Mouse (Mus musculus) activated CD4-positive, CD25-positive, alpha-beta regulatory T cell, adult 4 months (primary cell): ENCODE results near the gene Scrn2. TPM values are rescaled to one million over a fixed set of nuclear protein-coding genes. Genes with fewer than 3 reads are reported as not detected.
A peak's percentile ranks its signal among the peaks of the same experiment; 100 is the strongest.

Experiments
- ATAC-seq: one replicate; pipeline ENCODE4 v1.8.0; 2017
- polyA plus RNA-seq, 2 experiments: library from polyadenylated mRNA; unstranded; fragments of 100-300 nt; shearing (Covaris generic); gene quantifications; one replicate each; pipeline ENCODE4 v1.2.1; 2017

Scrn2 gene
- polyA plus RNA-seq, 2 experiments from 2014 or later = 5.4 to 10.6 TPM

DNA sequence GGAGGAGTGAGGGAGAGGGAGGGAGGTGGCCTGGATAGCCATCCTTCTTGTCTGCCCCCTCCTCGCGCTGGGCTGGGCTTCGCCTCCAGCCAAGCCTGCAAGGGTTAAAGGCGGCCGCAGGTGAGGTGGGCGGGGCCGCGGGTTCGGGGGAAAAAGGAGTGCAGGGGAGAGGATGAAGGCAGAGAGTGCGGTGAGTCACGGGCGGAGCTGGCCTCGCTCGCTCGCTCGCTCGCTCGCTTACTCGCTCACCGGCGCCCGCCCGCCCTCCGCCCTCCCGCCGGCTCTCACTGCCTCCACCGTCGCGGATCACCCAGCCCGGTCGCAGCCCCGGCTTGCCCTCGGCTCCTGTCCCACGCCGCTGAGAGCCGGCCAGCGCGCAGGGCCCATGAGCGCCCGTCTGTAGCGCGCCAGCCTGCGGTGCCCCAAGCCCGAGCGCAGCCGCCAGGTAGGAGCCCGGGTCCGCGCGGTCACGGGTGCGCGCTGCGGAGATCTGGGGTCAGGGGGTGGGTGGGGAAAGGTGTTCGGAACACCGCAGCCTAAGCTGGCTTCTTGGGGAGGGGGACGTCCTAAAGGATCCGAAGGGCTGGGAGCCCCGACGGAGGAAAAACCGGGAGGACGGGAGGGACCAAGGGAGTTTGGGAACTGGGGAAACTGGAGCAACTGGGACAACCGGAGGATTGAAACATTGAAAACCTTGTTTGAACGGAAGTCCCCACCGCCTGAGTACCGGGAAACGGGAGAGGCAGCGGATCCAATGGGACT is 11.0 kb upstream of the Scrn2 start:
- peak; percentile 20 for ATAC-seq

DNA sequence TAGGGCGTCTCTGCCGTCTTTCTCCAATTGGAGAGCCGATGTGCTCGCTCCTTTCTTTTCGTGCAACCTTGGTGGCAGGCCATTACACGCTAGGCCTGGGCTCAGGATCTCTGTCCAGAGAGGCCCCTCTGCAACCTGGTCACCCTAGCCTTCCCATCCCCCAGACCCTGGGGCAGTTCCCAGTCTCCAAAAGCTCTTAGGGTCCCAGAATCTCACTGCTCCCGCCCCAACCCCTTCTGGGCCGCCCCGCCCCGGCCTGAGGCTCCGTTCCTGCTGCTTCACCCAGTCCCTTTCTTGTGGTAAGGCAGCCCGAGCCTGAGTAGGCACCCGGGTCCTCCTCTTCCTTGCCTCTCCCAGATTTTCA is 10.4 kb upstream of the Scrn2 start:
- ATAC-seq = no peak

DNA sequence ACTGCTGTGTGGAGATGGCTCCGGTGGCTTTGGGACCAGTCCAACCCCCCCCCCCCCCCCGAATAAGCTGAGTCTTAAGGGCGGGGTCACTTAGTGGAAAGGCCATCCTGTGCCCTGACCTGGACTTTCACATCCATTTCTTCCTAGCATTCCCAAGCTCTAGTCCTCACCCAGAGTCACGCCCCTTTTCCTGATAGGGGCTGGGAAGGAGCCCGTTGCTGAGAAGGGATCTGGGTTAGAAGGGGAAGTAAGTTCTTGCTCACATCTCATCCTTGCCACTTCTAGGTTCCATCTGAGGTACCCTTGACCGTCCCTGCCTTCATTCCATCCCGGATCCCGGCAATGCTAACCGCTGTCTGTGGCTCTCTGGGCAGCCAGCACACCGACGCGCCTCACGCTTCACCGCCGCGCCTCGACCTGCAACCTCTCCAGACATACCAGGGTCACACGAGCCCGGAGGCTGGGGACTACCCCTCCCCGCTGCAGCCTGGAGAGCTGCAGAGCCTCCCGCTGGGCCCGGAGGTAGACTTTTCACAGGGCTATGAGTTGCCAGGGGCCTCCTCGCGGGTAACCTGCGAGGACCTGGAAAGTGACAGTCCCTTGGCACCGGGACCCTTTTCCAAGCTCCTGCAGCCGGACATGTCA is 8.5 kb upstream of the Scrn2 start:
- no peak for ATAC-seq

DNA sequence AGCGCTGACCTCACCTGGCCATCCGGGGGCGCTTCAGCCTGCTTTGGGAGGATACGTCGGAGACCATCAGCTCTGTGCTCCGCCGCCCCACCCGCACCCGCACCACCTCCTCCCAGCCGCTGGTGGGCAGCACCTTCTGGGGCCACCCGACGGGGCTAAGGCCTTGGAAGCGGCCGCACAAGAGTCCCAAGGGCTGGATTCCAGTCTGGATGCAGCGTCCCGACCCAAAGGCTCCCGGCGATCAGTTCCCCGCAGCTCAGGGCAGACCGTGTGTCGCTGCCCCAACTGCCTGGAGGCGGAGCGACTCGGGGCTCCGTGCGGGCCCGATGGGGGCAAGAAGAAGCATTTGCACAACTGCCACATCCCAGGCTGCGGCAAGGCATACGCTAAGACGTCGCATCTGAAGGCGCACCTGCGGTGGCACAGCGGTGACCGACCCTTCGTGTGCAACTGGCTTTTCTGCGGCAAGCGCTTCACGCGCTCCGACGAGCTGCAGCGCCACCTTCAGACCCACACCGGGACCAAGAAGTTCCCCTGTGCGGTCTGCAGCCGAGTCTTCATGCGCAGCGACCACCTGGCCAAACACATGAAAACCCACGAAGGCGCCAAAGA is 7.8 kb upstream of the Scrn2 start:
- peak; percentile 66 for ATAC-seq

DNA sequence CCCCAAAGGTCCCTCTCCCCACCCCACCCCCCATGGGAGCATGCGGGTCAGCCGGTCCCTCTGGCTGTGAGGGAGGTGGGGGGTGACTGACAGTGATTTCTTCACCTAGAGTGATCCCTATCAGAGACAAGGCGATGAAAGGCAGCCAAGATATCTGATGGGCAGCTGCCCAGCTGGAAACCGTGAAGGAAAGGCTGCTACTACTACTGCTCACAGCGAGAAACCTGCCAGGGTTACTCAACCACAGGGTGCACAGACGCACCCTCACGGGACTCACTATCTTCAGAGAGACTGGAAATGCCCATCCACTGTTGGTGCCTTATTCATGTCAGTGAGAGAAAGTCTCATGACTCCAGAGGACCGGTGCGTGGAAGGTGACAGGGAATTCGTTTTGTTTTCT is 4.8 kb upstream of the Scrn2 start:
- no peak for ATAC-seq

DNA sequence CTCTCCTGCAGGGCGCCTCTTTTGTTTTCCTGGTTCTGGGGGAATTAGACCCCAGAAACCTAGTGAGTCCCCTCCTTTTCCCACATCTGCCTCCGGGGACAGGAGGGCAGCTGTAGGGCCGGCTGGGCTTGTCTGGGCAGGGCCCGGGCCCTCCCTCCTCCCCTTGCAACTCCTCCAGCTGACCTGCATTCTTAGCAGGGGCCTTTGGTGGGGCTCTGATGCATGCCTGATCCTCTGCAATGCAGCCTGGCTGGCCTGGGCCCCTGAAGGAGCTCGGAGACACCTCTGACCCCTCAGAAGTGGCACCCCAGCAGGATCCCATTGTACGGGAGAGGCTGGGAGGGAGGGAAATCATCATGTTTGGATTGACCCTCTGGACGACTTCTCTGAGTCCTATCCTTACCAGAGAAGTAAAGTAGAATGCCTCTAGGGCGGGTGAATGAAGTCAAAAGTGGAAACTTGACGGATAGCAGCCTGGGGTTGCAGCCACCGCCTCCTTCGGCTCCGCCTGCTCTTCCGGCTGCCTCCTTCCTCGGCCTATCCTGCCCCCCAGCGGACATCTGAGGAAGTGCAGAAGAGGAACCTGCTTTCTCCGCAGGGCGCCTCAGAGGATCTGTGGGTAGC is 3.9 kb upstream of the Scrn2 start:
- ATAC-seq = peak; percentile 52

DNA sequence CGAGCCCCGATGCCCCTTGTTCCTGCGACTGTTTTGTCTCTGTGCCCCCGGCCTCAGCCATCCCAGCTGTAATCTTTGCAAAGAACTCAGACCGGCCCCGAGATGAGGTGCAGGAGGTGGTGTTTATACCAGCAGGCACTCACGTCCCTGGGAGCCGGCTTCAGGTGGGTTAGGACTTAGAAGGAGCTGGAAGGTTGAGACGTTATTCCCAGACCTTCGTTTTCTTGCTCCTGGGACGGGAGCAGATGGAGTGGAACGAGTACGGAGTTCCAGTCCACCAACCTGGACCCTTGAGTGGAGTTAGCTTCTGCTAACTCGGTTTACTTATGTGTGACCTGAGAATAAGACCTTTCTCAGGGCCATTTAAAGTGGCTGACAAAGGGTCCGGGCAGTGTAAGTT is 688 bp downstream of the Scrn2 start:
- ATAC-seq = no peak

DNA sequence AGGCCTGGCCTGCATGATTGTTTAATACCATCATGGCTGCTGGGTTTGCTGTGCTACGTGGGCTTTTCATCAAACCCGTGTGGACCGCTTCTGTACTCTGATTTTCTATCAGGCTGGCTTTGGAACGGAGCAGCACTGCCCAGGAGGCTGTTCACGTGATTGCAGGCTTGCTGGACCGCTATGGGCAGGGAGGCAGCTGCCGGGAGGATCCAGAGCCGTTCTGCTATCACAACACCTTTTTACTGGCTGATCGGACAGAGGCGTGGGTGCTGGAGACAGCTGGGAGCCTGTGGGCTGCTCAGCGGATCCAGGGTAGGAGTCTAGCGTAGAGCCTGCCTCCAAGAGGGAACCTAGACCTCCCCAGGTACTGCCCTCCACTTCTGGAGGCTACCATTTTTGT is 2.2 kb downstream of the Scrn2 start:
- ATAC-seq = no peak

DNA sequence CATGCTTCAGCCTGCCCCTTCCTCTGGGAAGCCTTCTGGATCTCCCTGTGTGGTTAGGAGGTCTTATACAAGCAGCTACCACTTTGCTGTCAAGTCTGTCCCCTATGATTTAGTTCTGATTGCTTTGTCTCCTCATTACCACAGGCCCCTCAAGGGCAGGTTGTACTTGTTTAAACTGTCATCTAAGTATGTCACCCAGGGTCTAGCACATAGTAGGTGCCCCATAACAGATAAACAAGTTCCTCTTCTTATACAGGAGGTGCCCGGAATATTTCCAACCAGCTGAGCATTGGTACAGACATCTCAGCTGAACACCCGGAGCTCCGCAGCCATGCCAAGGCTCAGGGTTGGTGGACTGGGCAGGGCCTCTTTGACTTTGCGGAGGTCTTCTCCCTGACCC is 2.8 kb downstream of the Scrn2 start:
- no peak for ATAC-seq

DNA sequence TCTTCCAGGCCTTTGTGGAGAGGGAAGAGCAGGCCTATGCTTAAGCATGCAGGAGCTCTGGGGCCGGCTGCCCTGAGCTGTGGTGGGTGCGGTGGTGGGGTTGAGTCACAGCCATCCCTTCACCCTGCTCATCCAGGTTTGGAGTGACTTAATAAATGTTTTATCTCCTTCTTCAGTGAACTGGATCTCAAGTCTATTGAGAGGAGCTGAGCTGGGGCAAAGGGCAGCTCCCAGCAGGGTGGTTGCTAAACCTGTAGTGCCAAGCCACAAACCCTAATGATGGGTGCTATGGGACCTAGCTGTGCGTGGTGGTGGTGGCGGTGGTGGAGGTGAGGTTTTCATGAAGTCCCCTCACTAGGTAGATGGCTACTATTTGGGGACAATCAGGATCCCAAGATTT is 4.0 kb downstream of the Scrn2 start:
- ATAC-seq = no peak

DNA sequence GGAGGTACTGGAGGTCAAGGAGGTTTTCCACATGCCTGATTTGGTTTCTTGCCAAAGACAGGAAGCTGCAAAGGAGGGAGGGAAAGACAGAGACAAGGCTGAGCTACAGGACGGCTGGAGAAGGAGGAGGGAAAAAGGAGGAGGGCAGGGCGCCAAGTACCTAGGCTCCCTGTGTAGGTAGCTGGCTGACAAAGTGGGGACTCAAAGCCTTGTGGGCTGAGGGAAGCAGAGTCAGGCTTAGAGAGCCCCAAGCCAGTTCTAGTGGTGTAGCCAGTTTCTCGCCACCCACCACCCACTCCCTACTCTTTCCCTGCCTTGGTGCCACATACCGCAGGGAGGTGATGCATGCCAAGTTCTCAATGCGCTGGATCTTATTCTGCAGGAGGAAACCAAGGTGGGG is 6.4 kb downstream of the Scrn2 start:
- ATAC-seq = no peak

DNA sequence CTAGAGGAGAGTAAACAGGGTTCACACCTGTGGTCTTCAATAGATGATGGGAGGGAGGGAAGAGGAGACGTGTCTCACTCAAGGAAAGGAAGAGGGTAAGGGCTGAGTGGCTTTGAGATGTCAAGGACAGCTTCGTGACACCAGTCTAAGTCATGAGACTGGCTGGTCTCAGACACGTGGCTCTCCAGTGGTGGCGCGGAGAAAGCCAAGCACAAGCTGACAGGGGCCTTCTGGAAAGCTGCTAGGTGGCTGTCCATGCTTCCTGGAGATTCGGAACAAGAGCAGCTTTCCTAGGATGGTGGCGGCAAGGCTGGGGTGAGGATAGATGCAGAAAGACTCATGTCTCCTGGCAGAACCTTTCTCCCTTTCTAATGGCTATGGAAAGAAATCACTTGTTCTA is 9.1 kb downstream of the Scrn2 start:
- no peak for ATAC-seq

DNA sequence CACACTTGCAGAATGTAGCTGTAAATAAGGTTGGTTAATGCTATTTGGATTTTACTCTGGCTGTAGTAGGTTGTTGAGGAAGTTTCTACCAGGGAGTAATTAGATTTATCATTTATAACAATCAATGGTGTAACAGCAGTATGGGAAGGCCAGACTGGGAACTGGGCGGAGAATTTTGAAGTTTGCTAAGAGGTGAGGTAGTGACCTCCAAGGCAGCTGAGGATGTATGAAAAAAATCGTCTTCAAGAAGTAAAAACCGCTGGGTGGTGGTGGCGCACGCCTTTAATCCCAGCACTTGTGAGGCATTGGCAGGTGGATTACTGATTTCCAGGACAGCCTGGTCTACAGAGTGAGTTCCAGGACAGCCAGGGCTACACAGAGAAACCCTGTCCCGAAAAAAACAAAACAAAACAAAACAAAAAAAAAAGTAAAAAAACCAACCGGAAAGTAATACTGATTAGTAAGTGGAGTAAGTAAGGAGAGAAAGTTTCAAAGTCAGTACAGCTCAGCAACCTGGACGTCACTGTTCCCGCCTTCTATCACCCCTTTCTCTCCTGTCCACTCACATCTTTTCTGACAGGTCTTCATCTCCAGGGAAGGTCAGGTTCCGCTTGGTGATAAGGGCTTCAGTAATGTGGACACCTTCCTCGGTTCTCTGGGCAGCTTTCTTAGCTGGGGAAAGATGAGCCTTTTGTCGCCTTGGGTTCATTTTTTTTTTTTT is 10.7 kb downstream of the Scrn2 start:
- ATAC-seq = no peak

DNA sequence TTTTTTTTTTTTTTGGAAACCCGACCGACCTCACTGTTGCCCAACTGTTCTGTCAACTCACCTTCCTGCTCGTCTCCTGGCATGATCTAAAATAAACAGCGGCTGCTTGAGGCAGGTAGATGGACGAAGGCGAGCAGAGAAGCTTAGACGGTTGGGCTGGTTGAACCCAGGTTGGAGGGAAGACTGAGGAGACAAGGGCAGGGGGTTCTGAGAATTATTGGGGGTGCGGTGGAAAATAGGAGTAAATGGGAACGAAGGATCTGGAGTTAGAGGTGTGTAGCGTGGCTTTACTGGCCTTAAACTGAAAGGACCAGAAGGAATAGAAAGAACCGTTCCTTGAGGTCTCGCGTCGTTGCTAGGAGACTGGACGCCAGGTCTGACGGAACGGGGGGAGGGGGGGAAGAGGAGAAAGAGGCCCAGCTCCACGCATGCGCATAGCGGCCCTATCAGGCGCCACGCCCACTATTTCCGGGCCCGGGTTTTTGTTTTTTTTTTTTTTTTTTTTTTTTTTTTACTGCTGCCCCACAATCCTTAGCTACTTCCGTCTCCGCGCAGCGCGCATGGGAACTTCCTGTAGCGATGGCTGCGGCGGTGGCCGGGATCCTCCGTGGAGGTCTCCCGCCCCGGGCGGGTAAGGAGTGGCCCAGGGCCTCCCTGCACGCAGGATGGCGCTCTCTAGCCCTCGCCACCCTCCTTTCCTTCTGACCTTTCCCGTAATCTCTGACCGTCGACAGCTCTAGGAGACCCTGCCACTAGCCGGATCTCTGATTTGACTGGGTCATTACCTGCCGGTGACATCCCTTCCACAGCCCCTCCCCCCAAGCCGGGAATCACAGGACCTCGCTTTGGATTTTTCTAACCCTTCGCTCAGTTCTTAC is 11.5 kb downstream of the Scrn2 start, which contains the start of the genes Lrrc46 and Mrpl10:
Gene Lrrc46, minus strand, starts transcription at position 386 of the 878 bp plus-strand sequence.
Gene Mrpl10, plus strand, starts transcription at position 539 of the 878 bp plus-strand sequence.
- peak; percentile 89 for ATAC-seq

DNA sequence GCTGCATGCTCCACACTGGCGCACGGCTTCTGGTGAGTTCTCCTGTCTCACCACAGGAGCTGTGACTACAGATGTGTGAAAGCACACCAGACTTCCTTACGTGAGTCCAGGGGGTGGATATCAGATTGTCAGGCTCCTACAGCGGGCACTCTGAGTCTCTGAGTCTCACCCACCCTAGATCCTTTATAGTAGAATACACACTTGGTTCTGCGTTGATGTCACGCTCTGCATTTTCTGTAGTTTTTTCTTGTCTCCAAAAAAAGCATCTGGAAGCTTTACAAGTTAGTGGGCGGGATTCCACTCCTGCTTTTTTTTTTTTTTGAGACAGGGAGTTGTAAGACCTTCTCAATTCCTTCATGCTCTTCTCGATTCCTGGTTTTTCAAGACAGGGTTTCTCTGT is 15.2 kb downstream of the Scrn2 start:
- ATAC-seq = no peak

DNA sequence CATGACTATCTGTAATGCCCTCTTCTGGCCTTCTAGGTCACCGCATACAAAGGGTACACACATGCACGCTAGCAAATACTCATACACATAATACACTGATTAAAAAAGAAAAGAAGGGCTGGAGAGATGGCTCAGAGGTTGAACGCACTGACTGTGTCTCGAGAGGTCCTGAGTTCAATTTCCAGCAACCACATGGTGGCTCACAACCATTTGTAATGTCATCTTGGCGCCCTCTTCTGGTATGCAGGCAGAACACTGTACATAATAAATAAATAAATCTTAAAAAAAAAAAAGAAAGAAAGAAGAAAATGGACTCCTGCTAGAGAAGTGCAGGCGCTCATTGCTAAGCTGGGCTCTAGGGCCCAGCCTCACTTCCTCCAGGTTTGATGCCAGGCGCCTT is 16.1 kb downstream of the Scrn2 start:
- no peak for ATAC-seq

DNA sequence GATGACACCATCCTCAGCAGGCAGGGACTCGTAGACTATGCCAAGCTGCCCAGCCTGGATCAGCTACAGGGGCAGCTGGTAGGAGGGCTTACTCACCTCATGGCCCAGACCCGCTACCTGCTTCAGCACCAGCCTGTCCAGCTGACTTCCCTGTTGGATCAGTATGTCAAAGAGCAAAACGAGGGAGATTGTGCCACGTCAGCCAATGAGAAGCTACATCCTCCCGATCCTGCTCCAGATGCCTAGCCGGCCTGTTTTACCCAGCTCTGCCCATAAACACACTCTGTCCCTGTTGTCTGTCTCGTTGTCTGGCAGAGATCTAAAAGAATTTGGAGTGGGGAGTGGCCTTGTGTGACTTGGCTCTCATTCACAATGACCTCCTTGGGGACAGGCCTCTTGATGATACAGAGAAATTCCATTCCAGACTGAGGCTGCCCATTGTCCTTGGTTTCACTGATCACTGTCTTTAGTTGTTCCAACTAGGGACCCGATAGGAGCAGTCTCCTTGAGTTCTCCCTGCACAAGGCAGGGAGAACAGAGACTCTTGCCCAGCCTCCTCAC is 18.4 kb downstream of the Scrn2 start:
- no peak for ATAC-seq

DNA sequence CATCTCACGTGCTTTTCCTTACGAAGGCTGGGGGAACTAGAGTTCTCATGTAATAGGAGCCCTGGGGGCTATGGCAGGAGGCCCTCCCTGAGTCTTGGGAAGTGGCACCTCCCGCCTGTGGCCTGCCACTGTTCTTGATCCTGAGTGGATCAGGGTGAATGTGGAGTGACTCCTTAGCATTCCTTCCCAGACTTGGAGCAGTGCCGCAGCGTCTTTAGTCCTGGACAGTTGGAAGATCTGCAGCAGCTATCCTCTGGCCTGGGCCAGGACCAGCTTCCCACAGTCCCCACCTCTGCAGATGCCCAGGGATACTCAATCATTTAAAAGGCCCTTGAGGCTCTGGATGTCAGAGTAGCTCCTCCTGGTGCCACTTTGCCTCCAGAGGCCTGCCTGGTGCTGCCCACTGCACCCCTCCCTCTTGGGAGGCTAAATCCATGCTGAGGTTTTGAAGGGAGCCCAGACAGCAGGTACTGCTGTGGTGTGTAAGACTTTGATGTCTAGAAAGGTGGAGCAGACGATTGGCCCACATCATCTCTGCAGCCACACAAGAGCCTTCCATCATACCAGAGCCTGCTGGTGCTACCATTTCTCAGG is 19.9 kb downstream of the Scrn2 start:
- no peak for ATAC-seq

DNA sequence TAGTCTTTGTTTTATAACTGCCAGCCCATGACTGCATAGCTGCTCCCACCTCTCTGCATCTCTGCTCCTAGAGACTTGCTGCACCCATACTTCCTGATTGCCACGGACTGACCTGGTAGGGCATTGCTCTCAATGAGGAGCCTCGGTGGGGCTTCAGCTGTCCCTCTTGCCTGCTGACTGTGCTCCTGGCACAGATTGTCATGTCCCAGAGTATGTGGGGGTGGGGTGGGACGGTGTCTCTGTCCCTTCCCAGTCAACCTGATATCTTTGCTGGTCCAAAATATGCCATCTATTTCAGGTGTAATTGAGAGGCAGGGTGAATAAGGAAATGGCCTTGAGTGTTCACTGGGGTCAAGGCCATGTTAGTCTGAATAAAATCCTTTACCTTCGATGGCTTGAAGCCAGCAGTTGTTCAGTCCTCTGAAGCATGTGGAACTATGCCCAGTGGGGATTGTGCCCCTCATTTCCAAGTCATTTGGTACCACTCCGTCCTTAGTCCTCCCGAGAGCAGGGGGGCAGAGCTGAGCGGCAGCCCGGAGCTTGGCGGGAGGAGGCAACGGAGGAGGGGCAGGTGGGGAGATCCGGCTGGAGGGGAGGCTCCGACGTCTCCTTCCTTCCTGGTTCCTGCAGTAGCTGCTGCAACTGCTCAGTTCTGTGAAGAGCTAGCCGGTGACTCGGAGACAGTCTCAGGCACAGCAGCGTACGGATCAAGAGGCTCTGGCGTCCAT is 20.6 kb downstream of the Scrn2 start, which contains the start of gene Osbpl7:
Gene Osbpl7, plus strand, starts transcription at position 413 of the 728 bp plus-strand sequence.
- peak; percentile 90 for ATAC-seq

DNA sequence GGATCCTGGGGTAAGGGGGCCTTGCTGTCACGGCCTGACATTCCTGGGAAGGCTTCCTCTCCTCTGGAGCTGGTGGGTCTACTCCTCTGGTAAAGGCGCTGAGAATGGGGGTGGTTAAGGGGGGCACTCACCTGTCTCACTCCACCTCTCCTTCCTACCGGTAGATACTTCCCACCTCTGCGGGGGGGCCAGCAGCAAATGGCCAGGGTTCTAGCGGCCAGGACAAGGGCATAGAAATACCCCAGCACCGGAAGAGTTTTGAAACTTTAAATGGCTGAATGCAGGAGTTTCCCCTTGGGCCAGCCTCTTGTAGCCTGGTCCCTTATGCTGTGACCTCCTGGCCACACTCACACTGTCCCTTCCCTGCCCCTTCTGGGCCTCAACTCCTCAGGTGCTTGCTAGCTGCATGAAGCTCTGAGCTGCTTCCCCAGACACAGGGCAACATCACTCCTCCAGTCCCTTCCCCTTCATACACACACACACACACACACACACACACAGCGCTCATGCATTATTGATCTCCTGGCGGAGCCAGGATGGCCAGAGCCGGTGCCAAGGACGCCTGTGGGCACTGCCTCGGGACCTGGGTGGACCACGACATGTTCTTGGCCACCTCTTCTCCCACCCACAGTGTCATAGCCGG is 21.3 kb downstream of the Scrn2 start:
- no peak for ATAC-seq
